Mouse (Mus musculus) fat pad, adult 2 months (tissue): Measurements from ENCODE around the gene Ttc26.
"Not testable (repeated sequence)": the region's sequence is repeated elsewhere in the genome, so short reads cannot be mapped to it uniquely, and the experiment has no call there.

Experiments
- DNase-seq: peaks from one replicate; pipeline ENCODE4 v3.0.0-alpha.2; 2011; ENCODE audit warnings: low read depth, low spot score; ENCODE audit errors: extremely low read depth

The Ttc26 gene

GRCm38 (mm10) chr6:38355862-38356261, 25.4 kb upstream of the Ttc26 start:
- no peak for DNase-seq

DNA sequence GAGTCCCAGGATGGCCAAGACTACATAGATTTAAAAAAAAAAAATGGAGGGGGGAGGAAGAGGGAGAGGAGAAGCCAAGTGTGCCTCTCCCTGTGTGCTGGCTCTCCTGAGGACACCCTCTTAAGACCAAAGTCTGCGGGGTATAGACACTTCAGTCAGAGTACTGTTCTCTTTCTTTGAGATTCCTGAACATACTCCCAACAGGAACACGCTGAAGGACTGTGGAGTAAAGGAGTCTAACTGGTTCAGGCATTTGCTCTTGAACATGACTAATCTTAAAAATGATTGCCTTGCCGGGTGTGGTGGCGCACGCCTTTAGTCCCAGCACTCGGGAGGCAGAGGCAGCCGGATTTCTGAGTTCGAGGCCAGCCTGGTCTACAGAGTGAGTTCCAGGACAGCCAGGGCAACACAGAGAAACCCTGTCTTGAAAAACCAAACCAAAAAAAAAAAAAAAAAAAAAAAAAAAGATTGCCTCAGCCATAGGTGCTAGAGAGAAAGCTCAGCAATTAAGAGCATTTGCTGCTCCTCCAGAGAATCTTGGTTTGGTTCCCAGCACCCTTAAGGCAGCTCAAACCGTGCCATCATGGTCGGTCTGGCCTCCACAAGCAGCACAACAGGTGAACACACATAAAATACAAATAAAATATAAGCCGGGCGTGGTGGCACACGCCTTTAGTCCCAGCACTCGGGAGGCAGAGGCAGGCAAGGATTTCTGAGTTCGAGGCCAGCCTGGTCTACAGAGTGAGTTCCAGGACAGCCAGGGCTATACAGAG, 24.4 kb upstream of the Ttc26 start:
- DNase-seq: not testable (repeated sequence)

GRCm38 (mm10) chr6:38357603-38358252, 23.5 kb upstream of the Ttc26 start:
- DNase-seq: no peak

GRCm38 (mm10) chr6:38358253-38359027, 22.8 kb upstream of the Ttc26 start:
- no peak for DNase-seq

- not testable (repeated sequence) for DNase-seq
Measured at GRCm38 (mm10) chr6:38359044-38359735, 22.1 kb upstream of the Ttc26 start.

GRCm38 (mm10) chr6:38359736-38360499, 21.4 kb upstream of the Ttc26 start:
- DNase-seq: no peak

- DNase-seq: no peak
Measured at GRCm38 (mm10) chr6:38361065-38361464, 20.2 kb upstream of the Ttc26 start.

- DNase-seq: no peak
Measured at GRCm38 (mm10) chr6:38361937-38362336, 19.3 kb upstream of the Ttc26 start.

DNA sequence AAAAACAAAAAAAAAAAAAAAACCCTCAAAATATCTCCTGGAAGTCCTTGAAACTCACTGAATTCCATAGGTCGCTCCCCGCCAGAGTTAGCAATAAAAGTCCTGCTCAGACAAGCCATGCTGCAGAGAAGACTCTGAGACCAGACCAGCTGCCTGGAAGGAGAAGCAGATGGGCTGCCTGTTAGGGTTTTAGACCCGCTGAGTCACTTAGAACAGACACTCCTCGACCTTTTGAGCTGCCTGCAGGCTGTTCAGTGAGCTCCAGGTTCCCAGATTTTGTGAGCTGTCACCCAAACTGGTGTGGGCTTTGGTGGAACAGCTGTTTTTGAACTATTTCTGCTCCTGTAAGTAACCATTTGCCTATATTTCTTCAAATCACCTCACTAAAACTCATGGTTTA, 17.9 kb upstream of the Ttc26 start:
- DNase-seq: no peak

DNA sequence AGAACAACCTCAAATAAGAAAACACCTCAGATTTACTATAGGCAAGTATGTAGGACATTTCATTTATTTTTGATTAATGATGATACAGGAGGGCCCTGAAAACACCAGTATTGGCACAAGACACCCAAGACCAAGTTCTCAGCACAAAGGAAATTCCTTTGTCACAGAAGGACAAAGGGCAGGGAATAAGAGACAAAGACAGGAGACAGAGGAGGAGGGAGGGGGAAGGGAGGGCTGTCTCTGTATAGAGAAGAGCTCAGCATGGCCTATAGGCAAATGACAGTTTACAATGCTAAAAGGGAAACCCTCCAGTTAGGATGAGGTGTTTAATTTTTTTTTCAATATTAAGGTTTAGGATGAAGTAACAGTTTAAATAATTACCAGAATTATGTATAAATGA, 17.1 kb upstream of the Ttc26 start:
- no peak for DNase-seq

GRCm38 (mm10) chr6:38369945-38370344, 11.3 kb upstream of the Ttc26 start:
- DNase-seq: no peak

GRCm38 (mm10) chr6:38374271-38374670, 7.0 kb upstream of the Ttc26 start:
- no peak for DNase-seq

DNA sequence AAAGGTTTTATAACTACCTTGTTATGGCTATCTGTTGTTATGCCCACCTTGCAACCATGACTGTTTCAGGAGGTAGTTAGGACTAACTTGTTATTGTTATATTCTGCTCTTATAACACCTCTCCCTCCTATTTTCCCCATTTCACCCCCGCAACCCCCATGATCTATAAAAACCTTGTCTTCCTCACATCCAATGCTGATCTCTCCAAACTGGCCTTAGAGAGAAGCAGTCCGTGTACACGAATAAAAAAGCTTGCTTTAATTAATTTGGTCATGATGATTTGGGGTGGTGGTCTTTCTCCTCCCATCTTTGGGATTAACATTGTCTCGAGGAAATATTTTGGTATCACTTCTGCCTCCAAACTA, 523 bp upstream of the Ttc26 start:
- no peak for DNase-seq

DNA sequence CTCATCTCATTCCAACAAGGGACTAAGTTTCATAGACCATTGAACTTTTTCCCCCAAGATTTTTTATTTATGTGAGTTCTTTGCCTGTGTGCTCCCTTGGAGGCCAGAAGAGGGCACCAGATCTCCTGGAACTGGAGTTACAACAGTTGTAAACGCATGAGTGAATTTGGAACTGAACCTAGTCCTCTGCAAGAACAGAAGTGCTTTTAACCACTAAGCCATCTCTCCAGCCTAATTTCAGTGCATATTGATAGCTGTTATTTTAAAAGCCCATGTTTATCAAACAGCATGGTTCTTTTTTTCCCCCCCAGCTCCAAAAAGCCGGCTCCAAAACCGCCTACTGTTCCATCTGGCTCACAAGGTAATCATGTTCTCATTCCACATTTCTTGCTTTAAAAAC, 8.4 kb downstream of the Ttc26 start:
- no peak for DNase-seq

- not testable (repeated sequence) for DNase-seq
Measured at GRCm38 (mm10) chr6:38432457-38432856, 51.2 kb downstream of the Ttc26 start.

DNA sequence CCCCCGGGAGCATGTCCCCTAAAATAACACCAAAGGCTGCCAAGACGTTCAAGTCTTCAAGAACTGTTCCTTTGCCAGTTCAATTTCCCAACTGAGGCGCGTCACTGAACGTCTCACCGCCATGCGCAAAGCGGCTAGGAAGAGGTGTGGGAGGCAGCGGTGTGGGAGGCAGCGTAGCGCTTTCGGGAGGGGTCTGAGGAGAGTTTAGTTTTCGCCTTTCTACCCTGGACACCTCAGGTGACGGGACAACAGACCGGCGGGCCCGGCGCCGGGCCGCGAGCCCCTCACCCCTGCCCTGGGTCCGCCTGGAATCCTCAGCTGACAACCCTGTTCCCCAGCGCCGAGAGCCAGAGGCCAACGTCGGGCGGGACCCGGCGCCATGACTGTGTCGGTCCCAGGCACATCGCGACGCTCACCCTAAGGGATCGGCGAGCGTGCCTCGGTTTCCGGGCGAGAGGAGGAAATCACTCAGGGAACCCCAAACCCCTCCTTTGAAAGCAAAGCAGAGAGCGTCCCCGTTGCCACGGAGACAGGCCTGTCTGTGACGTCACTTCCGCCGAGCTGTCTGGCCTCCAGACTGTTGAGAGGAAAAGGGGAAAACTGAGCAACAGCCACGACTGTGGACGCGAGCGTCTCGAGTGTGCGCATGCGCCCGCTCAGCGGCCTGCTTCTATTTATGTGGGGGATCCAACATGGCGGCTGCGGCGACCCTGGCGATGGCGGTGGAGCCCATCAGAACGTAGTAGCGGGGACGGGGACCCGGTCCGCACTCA, 52.2 kb downstream of the Ttc26 start, which contains the start of gene Ubn2:
TSS of gene Ubn2 (plus strand) at position 690 of the 773 bp plus-strand sequence.
- peak; percentile 71 for DNase-seq

- no peak for DNase-seq
Measured at GRCm38 (mm10) chr6:38434055-38435023, 53.1 kb downstream of the Ttc26 start.

GRCm38 (mm10) chr6:38443842-38444241, 62.6 kb downstream of the Ttc26 start:
- no peak for DNase-seq
